Mouse (Mus musculus) retina, embryonic 14.5 days (tissue): ENCODE measurements around the gene Defa2.
"Not testable (repeated sequence)": the region's sequence is repeated elsewhere in the genome, so short reads cannot be mapped to it uniquely, and the experiment has no call there.

Experiments used
- DNase-seq: peaks from one replicate; pipeline ENCODE4 v3.0.0-alpha.2; 2015; ENCODE audit warnings: low spot score

The Defa2 gene

DNA sequence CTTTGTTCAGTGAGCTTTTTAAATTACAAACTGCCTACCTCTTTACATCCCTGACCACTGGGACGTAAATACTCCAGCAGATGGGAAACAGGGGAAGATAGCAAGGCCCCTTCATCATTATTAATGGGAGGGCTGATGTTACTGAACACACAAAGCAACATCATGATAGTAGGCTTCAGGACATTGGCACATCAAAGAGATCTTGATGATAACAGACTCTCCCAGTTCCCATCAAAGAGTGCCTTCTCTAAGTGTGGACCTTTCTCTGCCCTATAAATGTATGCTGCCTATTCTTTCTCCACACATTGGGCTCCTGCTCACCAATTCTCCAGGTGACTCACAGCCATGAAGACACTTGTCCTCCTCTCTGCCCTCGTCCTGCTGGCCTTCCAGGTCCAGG lies at the start of gene Defa2:
TSS of gene Defa2 (plus strand) at position 301 of the 400 bp plus-strand sequence.
- not testable (repeated sequence) for DNase-seq

DNA sequence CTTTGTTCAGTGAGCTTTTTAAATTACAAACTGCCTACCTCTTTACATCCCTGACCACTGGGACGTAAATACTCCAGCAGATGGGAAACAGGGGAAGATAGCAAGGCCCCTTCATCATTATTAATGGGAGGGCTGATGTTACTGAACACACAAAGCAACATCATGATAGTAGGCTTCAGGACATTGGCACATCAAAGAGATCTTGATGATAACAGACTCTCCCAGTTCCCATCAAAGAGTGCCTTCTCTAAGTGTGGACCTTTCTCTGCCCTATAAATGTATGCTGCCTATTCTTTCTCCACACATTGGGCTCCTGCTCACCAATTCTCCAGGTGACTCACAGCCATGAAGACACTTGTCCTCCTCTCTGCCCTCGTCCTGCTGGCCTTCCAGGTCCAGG lies 13.2 kb downstream of the Defa2 start, which contains the start of gene Defa33:
TSS of gene Defa33 (plus strand) at position 301 of the 400 bp plus-strand sequence.
- DNase-seq = not testable (repeated sequence)

DNA sequence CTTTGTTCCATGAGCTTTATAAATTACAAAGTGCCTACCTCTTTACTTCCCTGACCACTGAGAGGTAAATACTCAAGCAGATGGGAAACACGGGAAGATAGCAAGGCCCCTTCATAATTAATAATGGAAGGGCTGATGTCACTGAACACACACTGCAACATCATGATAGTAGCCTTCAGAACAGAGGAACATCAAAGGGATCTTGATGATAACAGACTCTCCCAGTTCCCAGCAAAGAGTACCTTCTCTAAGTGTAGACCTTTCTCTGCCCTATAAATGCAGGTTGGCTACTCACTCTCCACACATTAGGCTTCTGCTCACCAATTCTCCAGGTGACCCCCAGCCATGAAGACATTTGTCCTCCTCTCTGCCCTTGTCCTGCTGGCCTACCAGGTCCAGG lies 48.8 kb downstream of the Defa2 start, which contains the start of gene Defa36:
TSS of gene Defa36 (plus strand) at position 301 of the 400 bp plus-strand sequence.
- not testable (repeated sequence) for DNase-seq
